Mouse (Mus musculus): ENCODE data around the gene Kif3b. TPM values are rescaled to one million over a fixed set of nuclear protein-coding genes. Genes with fewer than 3 reads are reported as not detected.
A peak's percentile ranks its signal among the peaks of the same experiment; 100 is the strongest.

The Kif3b gene
- polyA plus RNA-seq, 1 experiment from 2014 or later, result 3.2 TPM

- 52% methylated on average over 3 of the region's 3 CpGs for WGBS
- ATAC-seq (replicated peaks; ENCODE audit: low FRiP score), result peak; percentile 83
Measured at GRCm38 (mm10) chr2:153334281-153334680, 43.1 kb downstream of the Kif3b start.

DNA sequence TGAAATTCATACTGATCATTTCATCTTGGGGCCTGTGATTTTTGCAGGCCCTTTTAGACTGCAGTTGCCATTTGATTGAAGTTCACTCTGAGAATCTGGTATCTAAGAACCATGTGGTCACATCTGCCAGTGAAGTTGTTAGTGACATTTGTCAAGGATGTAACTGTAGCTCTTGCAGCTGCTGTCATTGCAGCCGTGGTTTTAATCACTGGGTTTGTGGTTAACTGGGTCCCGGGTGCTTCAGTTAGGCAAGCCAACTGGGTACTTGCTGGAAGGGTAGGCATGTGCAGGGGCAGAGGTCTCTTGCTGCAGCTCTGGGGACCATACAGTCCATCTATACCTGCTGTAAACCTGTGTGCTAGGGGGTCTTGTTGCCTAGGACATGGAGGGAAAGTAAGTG, 44.9 kb downstream of the Kif3b start:
- ATAC-seq (replicated peaks; ENCODE audit: low FRiP score) (no peak), DNase-seq (ENCODE audit: low spot score) (no peak)
- Histone ChIP-seq H3K4me3 (ENCODE audit: low read depth, low read length) (no peak overlapping the region), H3K9me3 (ENCODE audit: control insufficient read depth, low read length) (no peaks in the 10 kb centered on the region), H3K4me1 (replicated peaks; ENCODE audit: control insufficient read depth, insufficient read depth, low read length) (peaks cover 11% of the 10 kb centered on the region), H3K27ac (ENCODE audit: low read depth, low read length) (no peak overlapping the region), H3K27me3 (replicated peaks; ENCODE audit: control insufficient read depth, insufficient read depth, low read length) (no peaks in the 10 kb centered on the region), H3K36me3 (ENCODE audit: control insufficient read depth, insufficient read depth, low read length) (no peaks in the 10 kb centered on the region), H3K9ac (ENCODE audit: low read depth, low read length) (no peak overlapping the region), H3K4me2 (no peak overlapping the region)
- WGBS, result 21% methylated on average over 2 of the region's 2 CpGs

More at GRCm38 (mm10) chr2:153334281-153334680, 43.1 kb downstream of the Kif3b start:
- Histone ChIP-seq H3K36me3 (ENCODE audit: control insufficient read depth, insufficient read depth, low read length) (peaks cover 2% of the 10 kb centered on the region; the same call in 1 of the 2 replicates), H3K4me2 (no peak overlapping the region), H3K4me1 (replicated peaks; ENCODE audit: control insufficient read depth, insufficient read depth, low read length) (peaks cover 11% of the 10 kb centered on the region), H3K27ac (ENCODE audit: low read depth, low read length) (no peak overlapping the region), H3K4me3 (ENCODE audit: low read depth, low read length) (no peak overlapping the region), H3K9me3 (ENCODE audit: control insufficient read depth, low read length) (no peaks in the 10 kb centered on the region), H3K9ac (ENCODE audit: low read depth, low read length) (no peak overlapping the region), H3K27me3 (replicated peaks; ENCODE audit: control insufficient read depth, insufficient read depth, low read length) (no peaks in the 10 kb centered on the region)
- DNase-seq (ENCODE audit: low spot score), result no peak

GRCm38 (mm10) chr2:153338361-153339350, 47.4 kb downstream of the Kif3b start:
- Histone ChIP-seq H3K27me3 (replicated peaks; ENCODE audit: control insufficient read depth, insufficient read depth, low read length) (no peaks in the 10 kb centered on the region), H3K4me2 (no peak overlapping the region), H3K36me3 (ENCODE audit: control insufficient read depth, insufficient read depth, low read length) (peaks cover 3% of the 10 kb centered on the region; the same call in 1 of the 2 replicates), H3K4me1 (replicated peaks; ENCODE audit: control insufficient read depth, insufficient read depth, low read length) (peaks cover 21% of the 10 kb centered on the region), H3K9me3 (ENCODE audit: control insufficient read depth, low read length) (no peaks in the 10 kb centered on the region), H3K4me3 (ENCODE audit: low read depth, low read length) (no peak overlapping the region), H3K9ac (ENCODE audit: low read depth, low read length) (no peak overlapping the region), H3K27ac (ENCODE audit: low read depth, low read length) (no peak overlapping the region)
- DNase-seq (ENCODE audit: low spot score), result no peak
- WGBS, result 87% methylated on average over 9 of the region's 9 CpGs
- no peak for ATAC-seq (replicated peaks; ENCODE audit: low FRiP score)

DNA sequence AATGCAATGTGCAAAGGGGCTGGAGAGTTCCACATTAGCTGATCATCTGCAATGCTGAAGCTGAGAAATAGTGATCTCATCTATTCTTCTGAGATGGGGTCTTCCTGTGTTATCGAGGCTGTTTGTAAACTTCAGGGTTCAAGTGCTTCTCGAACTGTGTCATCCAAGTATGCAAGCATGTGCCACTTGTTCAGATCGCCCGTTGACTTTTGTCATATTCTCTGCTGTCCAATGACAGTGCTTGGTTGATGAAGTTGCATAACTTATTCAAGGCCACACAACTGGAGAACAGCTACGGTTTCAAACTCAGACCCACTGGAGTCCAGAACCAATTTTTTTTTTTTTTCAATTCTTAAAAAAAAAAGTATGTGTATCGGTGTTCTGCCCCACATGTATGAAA, 51.0 kb downstream of the Kif3b start:
- DNase-seq (ENCODE audit: low spot score) (no peak), ATAC-seq (replicated peaks; ENCODE audit: low FRiP score) (no peak)
- WGBS, result 87% methylated on average over 6 of the region's 6 CpGs
- H3K27me3 ChIP-seq (replicated peaks; ENCODE audit: control insufficient read depth, insufficient read depth, low read length), result no peaks in the 10 kb centered on the region
- H3K4me3 ChIP-seq (ENCODE audit: low read depth, low read length), result no peak overlapping the region
- peaks cover 3% of the 10 kb centered on the region; the same call in 1 of the 2 replicates for H3K36me3 ChIP-seq (ENCODE audit: control insufficient read depth, insufficient read depth, low read length)
- peak overlapping the region; percentile 57; the same call in 1 of the 2 replicates for H3K27ac ChIP-seq (ENCODE audit: low read depth, low read length)
- H3K9me3 ChIP-seq (ENCODE audit: control insufficient read depth, low read length), result no peaks in the 10 kb centered on the region
- H3K4me2 ChIP-seq, result no peak overlapping the region
- H3K4me1 ChIP-seq (replicated peaks; ENCODE audit: control insufficient read depth, insufficient read depth, low read length), result peaks cover 18% of the 10 kb centered on the region
- H3K9ac ChIP-seq (ENCODE audit: low read depth, low read length), result peak overlapping the region; percentile 31; the same call in 1 of the 2 replicates

DNA sequence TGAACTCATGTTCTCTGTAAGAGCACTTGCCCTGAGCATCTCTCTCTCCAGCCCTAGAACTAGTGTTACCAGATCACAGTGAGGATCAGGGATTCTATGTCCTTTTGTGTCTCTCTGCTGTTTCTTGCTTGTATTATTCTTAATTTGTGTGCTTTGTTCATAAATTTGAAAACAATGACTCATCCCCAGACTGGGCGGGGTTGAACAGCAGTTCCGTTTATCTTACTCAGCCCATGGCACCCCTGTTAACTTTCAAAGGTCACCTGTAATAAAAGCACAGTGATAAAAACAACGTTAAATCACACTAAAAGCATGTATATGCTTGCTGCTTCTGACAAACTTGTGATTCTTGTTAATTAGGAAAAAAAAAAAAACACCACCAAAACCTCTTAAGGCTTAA, 51.4 kb downstream of the Kif3b start:
- peaks cover 18% of the 10 kb centered on the region for H3K4me1 ChIP-seq (replicated peaks; ENCODE audit: control insufficient read depth, insufficient read depth, low read length)
- H3K9ac ChIP-seq (ENCODE audit: low read depth, low read length), result peak overlapping the region; percentile 31; the same call in 1 of the 2 replicates
- no peaks in the 10 kb centered on the region for H3K27me3 ChIP-seq (replicated peaks; ENCODE audit: control insufficient read depth, insufficient read depth, low read length)
- DNase-seq (ENCODE audit: low spot score), result no peak
- peaks cover 3% of the 10 kb centered on the region; the same call in 1 of the 2 replicates for H3K36me3 ChIP-seq (ENCODE audit: control insufficient read depth, insufficient read depth, low read length)
- no peak for ATAC-seq (replicated peaks; ENCODE audit: low FRiP score)
- H3K4me3 ChIP-seq (ENCODE audit: low read depth, low read length), result no peak overlapping the region
- 53% methylated on average over 3 of the region's 3 CpGs for WGBS
- no peaks in the 10 kb centered on the region for H3K9me3 ChIP-seq (ENCODE audit: control insufficient read depth, low read length)
- H3K4me2 ChIP-seq, result no peak overlapping the region
- H3K27ac ChIP-seq (ENCODE audit: low read depth, low read length), result peak overlapping the region; percentile 57; the same call in 1 of the 2 replicates

- no peak overlapping the region for H3K4me3 ChIP-seq (ENCODE audit: low read depth, low read length)
- H3K9me3 ChIP-seq (ENCODE audit: control insufficient read depth, low read length), result no peaks in the 10 kb centered on the region
- H3K27ac ChIP-seq (ENCODE audit: low read depth, low read length), result peak overlapping the region; percentile 55
- H3K4me1 ChIP-seq (replicated peaks; ENCODE audit: control insufficient read depth, insufficient read depth, low read length), result peaks cover 22% of the 10 kb centered on the region
- peaks cover 3% of the 10 kb centered on the region; the same call in 1 of the 2 replicates for H3K36me3 ChIP-seq (ENCODE audit: control insufficient read depth, insufficient read depth, low read length)
- no peaks in the 10 kb centered on the region for H3K27me3 ChIP-seq (replicated peaks; ENCODE audit: control insufficient read depth, insufficient read depth, low read length)
- H3K9ac ChIP-seq (ENCODE audit: low read depth, low read length), result no peak overlapping the region
- DNase-seq (ENCODE audit: low spot score) (no peak), ATAC-seq (replicated peaks; ENCODE audit: low FRiP score) (no peak)
- H3K4me2 ChIP-seq, result no peak overlapping the region
Measured at GRCm38 (mm10) chr2:153343191-153343590, 52.0 kb downstream of the Kif3b start.

GRCm38 (mm10) chr2:153345071-153345453, 53.8 kb downstream of the Kif3b start:
- WGBS, result 5% methylated on average over 11 of the region's 11 CpGs
- H3K36me3 ChIP-seq (ENCODE audit: control insufficient read depth, insufficient read depth, low read length), result peaks cover 3% of the 10 kb centered on the region; the same call in 1 of the 2 replicates
- peaks cover 38% of the 10 kb centered on the region for H3K4me1 ChIP-seq (replicated peaks; ENCODE audit: control insufficient read depth, insufficient read depth, low read length)
- peak overlapping the region; percentile 99 for H3K9ac ChIP-seq (ENCODE audit: low read depth, low read length)
- DNase-seq (ENCODE audit: low spot score) (no peak), ATAC-seq (replicated peaks; ENCODE audit: low FRiP score) (no peak)
- H3K9me3 ChIP-seq (ENCODE audit: control insufficient read depth, low read length), result no peaks in the 10 kb centered on the region
- H3K4me2 ChIP-seq, result peak overlapping the region; percentile 83
- H3K27ac ChIP-seq (ENCODE audit: low read depth, low read length), result peak overlapping the region; percentile 99
- H3K27me3 ChIP-seq (replicated peaks; ENCODE audit: control insufficient read depth, insufficient read depth, low read length), result no peaks in the 10 kb centered on the region
- H3K4me3 ChIP-seq (ENCODE audit: low read depth, low read length), result peak overlapping the region; percentile 97

DNA sequence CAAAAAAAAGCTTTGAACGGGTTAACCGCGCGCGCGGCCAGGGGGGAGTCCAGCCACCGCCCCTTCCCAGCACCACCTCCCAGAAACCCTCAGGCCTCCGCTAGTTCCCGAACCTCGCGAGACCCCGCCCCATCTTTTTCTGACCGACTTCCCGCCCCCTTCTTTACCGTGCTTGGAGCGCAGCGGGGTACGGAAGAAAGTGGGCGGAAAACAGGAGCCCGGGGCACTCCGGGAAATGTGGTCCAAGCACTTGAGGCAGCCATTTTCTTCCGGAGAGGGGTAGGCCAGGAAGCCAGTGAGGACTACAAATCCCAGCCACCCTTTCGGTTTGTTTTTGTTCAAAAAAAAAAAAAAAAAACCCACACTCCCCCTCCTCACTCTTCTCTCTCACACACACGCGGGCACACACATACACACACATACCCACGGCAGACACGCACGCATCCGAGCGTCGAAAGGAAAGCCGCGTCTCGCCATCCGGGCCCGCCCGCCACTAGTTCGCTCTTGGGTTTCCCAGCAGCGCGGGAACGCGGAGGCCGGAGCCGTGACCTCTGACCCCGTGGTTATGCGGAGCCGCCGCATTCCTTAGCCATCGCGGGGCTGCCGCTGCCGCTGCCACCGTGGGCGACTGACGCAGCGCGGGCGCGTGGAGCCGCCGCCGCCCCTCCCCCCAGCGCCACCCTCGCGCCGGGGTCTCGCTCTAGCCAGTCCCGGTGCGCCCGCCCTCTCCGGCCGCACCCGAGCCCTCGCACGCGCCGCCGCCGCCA, 54.4 kb downstream of the Kif3b start, which contains the start of gene Asxl1:
Gene Asxl1, plus strand, starts transcription at position 376 of the 767 bp plus-strand sequence.
- Histone ChIP-seq H3K27me3 (replicated peaks; ENCODE audit: control insufficient read depth, insufficient read depth, low read length) (no peaks in the 10 kb centered on the region), H3K9me3 (ENCODE audit: control insufficient read depth, low read length) (no peaks in the 10 kb centered on the region), H3K9ac (ENCODE audit: low read depth, low read length) (peak within 1 kb of the TSS; percentile 99), H3K4me3 (ENCODE audit: low read depth, low read length) (peak within 1 kb of the TSS; percentile 97), H3K4me2 (peak within 1 kb of the TSS; percentile 89), H3K36me3 (ENCODE audit: control insufficient read depth, insufficient read depth, low read length) (peaks cover 3% of the 10 kb centered on the region; the same call in 1 of the 2 replicates), H3K4me1 (replicated peaks; ENCODE audit: control insufficient read depth, insufficient read depth, low read length) (peaks cover 44% of the 10 kb centered on the region), H3K27ac (ENCODE audit: low read depth, low read length) (peak within 1 kb of the TSS; percentile 99)
- DNase-seq (ENCODE audit: low spot score) (peak; percentile 97), ATAC-seq (replicated peaks; ENCODE audit: low FRiP score) (peak; percentile 95)
- WGBS, result under 1% methylated on average over 73 of the region's 79 CpGs
